Mouse (Mus musculus): ENCODE data around the gene Cnr1. TPM values are rescaled to one million over a fixed set of nuclear protein-coding genes. Genes with fewer than 3 reads are reported as not detected.

The Cnr1 gene
- polyA plus RNA-seq, 1 experiment from 2014 or later = 0.25 TPM

- no peak overlapping the region for H3K4me2 ChIP-seq (replicated peaks; ENCODE audit: low read depth, low read length)
- no peak overlapping the region for H3K27ac ChIP-seq (ENCODE audit: low read length)
- 28% methylated on average over 5 of the region's 5 CpGs for WGBS
- H3K9me3 ChIP-seq (ENCODE audit: low read length) = no peaks in the 10 kb centered on the region
- ATAC-seq (no peak), DNase-seq (ENCODE audit: low spot score) (peak; percentile 8)
- H3K4me3 ChIP-seq (ENCODE audit: low read depth, low read length) = no peak overlapping the region
- H3K9ac ChIP-seq (replicated peaks; ENCODE audit: low read depth) = no peak overlapping the region
- no peaks in the 10 kb centered on the region for H3K36me3 ChIP-seq (ENCODE audit: insufficient read depth, low read length)
- 0 out of 2 replicates have a peak, but pooled peaks cover 5% of the 10 kb centered on the region for H3K4me1 ChIP-seq (ENCODE audit: insufficient read depth, low read depth, low read length)
- H3K27me3 ChIP-seq (replicated peaks; ENCODE audit: insufficient read depth, low read length) = peaks cover 19% of the 10 kb centered on the region
- no peak for TF ChIP-seq EP300 (IDR thresholded peaks at IDR 0.05)
- TF ChIP-seq CTCF (IDR thresholded peaks at IDR 0.05) = no peak
Observed at GRCm38 (mm10) chr4:33920807-33921206, 3.6 kb upstream of the Cnr1 start.

DNA sequence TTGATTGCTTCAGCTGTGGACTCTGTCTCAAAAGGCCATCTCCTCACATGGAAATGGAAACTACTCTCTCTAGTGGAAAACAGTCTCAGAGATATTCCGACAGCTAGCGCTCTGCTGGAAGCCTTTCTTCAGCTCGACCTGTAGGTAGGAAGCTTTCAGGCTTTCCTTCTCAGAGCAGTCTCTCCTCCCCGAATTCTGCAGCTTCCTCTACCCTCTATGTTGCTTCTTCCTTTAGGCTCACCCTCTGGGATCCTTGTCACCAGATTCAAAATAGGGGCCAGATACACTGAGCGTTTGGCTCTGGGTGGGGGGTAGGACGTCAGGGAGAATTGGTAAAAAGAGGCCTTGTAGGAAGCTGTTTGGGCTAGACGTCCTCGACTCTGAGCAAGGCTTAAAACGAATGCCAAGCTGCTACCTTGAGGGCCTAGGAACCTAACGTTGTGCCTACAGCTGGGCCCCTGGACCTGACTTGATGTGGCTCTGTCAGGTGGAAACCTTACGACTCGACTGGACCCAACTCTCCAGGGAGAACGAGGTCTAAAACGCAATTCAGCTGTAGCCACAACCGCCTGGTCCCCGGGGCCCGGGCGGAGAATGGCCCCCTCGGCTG is 1.1 kb upstream of the Cnr1 start:
- Histone ChIP-seq H3K27me3 (replicated peaks; ENCODE audit: insufficient read depth, low read length) (peaks cover 19% of the 10 kb centered on the region), H3K4me2 (replicated peaks; ENCODE audit: low read depth, low read length) (peak overlapping the region; percentile 95), H3K4me3 (ENCODE audit: low read depth, low read length) (peak overlapping the region; percentile 50), H3K9ac (replicated peaks; ENCODE audit: low read depth) (no peak overlapping the region), H3K27ac (ENCODE audit: low read length) (no peak overlapping the region), H3K36me3 (ENCODE audit: insufficient read depth, low read length) (no peaks in the 10 kb centered on the region), H3K9me3 (ENCODE audit: low read length) (no peaks in the 10 kb centered on the region), H3K4me1 (ENCODE audit: insufficient read depth, low read depth, low read length) (0 out of 2 replicates have a peak, but pooled peaks cover 5% of the 10 kb centered on the region)
- DNase-seq (ENCODE audit: low spot score) = no peak
- 7% methylated on average over 19 of the region's 19 CpGs for WGBS
- ATAC-seq = no peak
- TF ChIP-seq EP300 (IDR thresholded peaks at IDR 0.05) (no peak), CTCF (IDR thresholded peaks at IDR 0.05) (no peak)

DNA sequence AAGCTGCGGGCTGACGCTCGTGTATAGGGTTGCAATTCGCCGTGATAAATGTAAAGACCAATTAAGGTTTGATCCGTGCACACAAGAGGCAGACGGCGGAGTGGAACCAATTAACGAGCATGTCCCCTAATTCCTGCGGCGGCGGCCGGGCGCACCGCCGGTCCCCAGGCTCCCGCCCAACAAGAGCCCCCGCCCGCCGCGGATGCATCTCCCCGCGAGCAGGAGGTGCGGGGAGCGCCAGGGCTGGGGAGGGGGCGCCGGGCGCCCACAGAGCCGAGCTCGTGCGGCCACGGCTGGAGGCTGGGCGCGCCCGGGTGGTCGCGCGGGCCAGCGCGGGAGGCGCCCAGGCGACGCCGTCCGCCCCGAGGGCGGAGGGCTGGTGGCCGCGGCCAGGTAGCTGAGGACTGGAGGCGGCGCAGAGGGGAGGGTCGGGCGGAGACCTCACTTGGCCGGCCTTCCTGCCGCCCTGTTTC is 596 bp upstream of the Cnr1 start:
- ATAC-seq = peak; percentile 34
- TF ChIP-seq CTCF (IDR thresholded peaks at IDR 0.05) (no peak), EP300 (IDR thresholded peaks at IDR 0.05) (no peak)
- Histone ChIP-seq H3K9ac (replicated peaks; ENCODE audit: low read depth) (no peak overlapping the region), H3K4me2 (replicated peaks; ENCODE audit: low read depth, low read length) (peak overlapping the region; percentile 95), H3K27ac (ENCODE audit: low read length) (no peak overlapping the region), H3K27me3 (replicated peaks; ENCODE audit: insufficient read depth, low read length) (peaks cover 19% of the 10 kb centered on the region), H3K4me1 (ENCODE audit: insufficient read depth, low read depth, low read length) (0 out of 2 replicates have a peak, but pooled peaks cover 5% of the 10 kb centered on the region), H3K9me3 (ENCODE audit: low read length) (no peaks in the 10 kb centered on the region), H3K4me3 (ENCODE audit: low read depth, low read length) (peak overlapping the region; percentile 50), H3K36me3 (ENCODE audit: insufficient read depth, low read length) (no peaks in the 10 kb centered on the region)
- no peak for DNase-seq (ENCODE audit: low spot score)
- 8% methylated on average over 17 of the region's 55 CpGs for WGBS

- under 1% methylated on average over 24 of the region's 24 CpGs for WGBS
- no peak for DNase-seq (ENCODE audit: low spot score)
- H3K9me3 ChIP-seq (ENCODE audit: low read length) = no peaks in the 10 kb centered on the region
- H3K9ac ChIP-seq (replicated peaks; ENCODE audit: low read depth) = no peak overlapping the region
- peaks cover 19% of the 10 kb centered on the region for H3K27me3 ChIP-seq (replicated peaks; ENCODE audit: insufficient read depth, low read length)
- no peaks in the 10 kb centered on the region for H3K36me3 ChIP-seq (ENCODE audit: insufficient read depth, low read length)
- ATAC-seq = no peak
- peak overlapping the region; percentile 50 for H3K4me3 ChIP-seq (ENCODE audit: low read depth, low read length)
- TF ChIP-seq EP300 (IDR thresholded peaks at IDR 0.05) (no peak), CTCF (IDR thresholded peaks at IDR 0.05) (no peak)
- peak overlapping the region; percentile 95 for H3K4me2 ChIP-seq (replicated peaks; ENCODE audit: low read depth, low read length)
- no peak overlapping the region for H3K27ac ChIP-seq (ENCODE audit: low read length)
- 0 out of 2 replicates have a peak, but pooled peaks cover 5% of the 10 kb centered on the region for H3K4me1 ChIP-seq (ENCODE audit: insufficient read depth, low read depth, low read length)
Observed at GRCm38 (mm10) chr4:33924889-33925245, 474 bp downstream of the Cnr1 start.

- WGBS = 44% methylated on average over 4 of the region's 4 CpGs
- Histone ChIP-seq H3K4me2 (replicated peaks; ENCODE audit: low read depth, low read length) (no peak overlapping the region), H3K27ac (ENCODE audit: low read length) (no peak overlapping the region), H3K36me3 (ENCODE audit: insufficient read depth, low read length) (no peaks in the 10 kb centered on the region), H3K27me3 (replicated peaks; ENCODE audit: insufficient read depth, low read length) (peaks cover 19% of the 10 kb centered on the region), H3K4me3 (ENCODE audit: low read depth, low read length) (no peak overlapping the region), H3K9me3 (ENCODE audit: low read length) (no peaks in the 10 kb centered on the region), H3K4me1 (ENCODE audit: insufficient read depth, low read depth, low read length) (0 out of 2 replicates have a peak, but pooled peaks cover 5% of the 10 kb centered on the region), H3K9ac (replicated peaks; ENCODE audit: low read depth) (no peak overlapping the region)
- ATAC-seq = no peak
- TF ChIP-seq EP300 (IDR thresholded peaks at IDR 0.05) (no peak), CTCF (IDR thresholded peaks at IDR 0.05) (no peak)
- DNase-seq (ENCODE audit: low spot score) = no peak
Observed at GRCm38 (mm10) chr4:33925489-33925888, 1.1 kb downstream of the Cnr1 start.

DNA sequence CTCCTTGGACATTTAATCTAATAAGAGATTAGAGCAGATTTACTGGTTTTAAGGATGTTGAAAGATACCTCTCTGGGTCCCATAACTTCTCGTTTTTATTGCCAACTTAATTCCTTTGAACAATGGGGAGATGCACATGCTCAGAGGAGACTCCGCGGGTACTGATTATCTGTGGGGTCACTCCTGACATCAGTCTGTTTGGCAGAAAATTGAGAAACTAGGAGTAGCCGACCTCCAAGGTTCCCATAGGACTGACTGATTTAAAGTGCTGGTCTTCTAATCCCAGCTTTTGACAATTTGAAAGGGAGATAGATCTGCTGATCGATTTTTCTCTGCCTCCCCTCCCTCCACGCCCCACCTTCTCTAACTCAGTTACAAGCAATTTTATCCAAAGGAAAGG is 1.6 kb downstream of the Cnr1 start:
- Histone ChIP-seq H3K4me1 (ENCODE audit: insufficient read depth, low read depth, low read length) (0 out of 2 replicates have a peak, but pooled peaks cover 5% of the 10 kb centered on the region), H3K4me2 (replicated peaks; ENCODE audit: low read depth, low read length) (no peak overlapping the region), H3K27ac (ENCODE audit: low read length) (no peak overlapping the region), H3K9me3 (ENCODE audit: low read length) (no peaks in the 10 kb centered on the region), H3K9ac (replicated peaks; ENCODE audit: low read depth) (no peak overlapping the region), H3K27me3 (replicated peaks; ENCODE audit: insufficient read depth, low read length) (peaks cover 19% of the 10 kb centered on the region), H3K36me3 (ENCODE audit: insufficient read depth, low read length) (no peaks in the 10 kb centered on the region), H3K4me3 (ENCODE audit: low read depth, low read length) (no peak overlapping the region)
- ATAC-seq (no peak), DNase-seq (ENCODE audit: low spot score) (no peak)
- no peak for TF ChIP-seq EP300 (IDR thresholded peaks at IDR 0.05)
- 58% methylated on average over 6 of the region's 6 CpGs for WGBS

Measured in lung, postnatal 0 days (tissue).